Mouse (Mus musculus) frontal cortex, postnatal 14 days (tissue): ENCODE data around the gene Slc13a2.

Source experiments
- DNase-seq, 2 experiments: peaks; one replicate each; pipeline ENCODE4 v3.0.0; 2022; ENCODE audit warnings: low spot score in 2 of 2

Slc13a2 gene

DNA sequence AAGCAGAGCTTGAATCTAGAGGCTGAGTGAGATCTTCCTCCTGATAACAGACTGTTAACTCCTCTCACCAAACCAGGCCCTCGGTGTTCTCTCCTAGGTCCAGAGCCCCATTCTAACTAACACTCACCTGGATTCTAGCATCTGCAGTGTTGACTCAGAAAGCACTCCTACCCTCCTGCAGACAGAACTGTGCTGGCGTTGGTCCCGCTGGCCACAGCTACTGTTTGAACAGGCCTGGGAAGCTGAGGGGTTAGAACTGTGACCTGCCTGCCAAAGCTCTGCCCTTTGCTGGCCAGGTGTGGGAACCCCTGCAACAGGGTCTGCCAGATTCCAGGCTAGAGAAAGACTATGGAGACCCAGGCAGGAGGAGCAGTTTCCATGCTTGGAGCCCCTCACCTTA lies 29.3 kb downstream of the Slc13a2 start:
- no peak for DNase-seq

DNA sequence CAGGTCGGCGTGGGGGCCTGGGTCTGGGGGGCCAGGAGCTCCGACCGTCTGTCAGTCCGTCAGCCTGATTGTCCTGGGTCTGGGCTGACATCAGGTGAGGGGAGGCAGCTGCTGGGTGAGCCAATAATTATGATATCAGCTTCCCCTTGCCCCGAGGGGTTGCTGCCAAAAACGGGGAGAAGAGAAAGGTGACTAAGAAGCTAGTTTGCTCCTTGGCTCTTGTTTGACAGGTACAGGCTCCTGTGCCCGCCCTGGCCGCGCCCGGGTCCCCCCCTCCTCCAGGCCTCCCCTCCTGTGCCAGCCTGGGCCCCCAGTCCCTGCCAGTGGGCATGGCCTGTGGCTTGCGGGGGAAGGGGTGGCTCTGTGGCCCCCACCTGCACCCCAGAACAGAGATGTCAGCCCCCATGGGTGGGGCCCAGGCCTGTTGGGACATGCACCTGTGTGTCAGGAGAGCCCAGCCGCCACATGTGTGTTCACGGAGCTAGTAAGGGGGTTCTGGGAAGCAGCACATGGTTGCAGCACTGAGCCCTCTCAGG lies 35.4 kb downstream of the Slc13a2 start, which contains the start of gene Foxn1:
Gene Foxn1 (minus strand): TSS at position 51 of the 536 bp plus-strand sequence.
- no peak for DNase-seq

- no peak for DNase-seq
Observed at GRCm38 (mm10) chr11:78385776-78386175, 36.2 kb downstream of the Slc13a2 start.

- no peak for DNase-seq
Observed at GRCm38 (mm10) chr11:78382701-78383100, 39.3 kb downstream of the Slc13a2 start.

GRCm38 (mm10) chr11:78382286-78382685 lies 39.7 kb downstream of the Slc13a2 start:
- no peak for DNase-seq

GRCm38 (mm10) chr11:78380996-78381395 lies 41.0 kb downstream of the Slc13a2 start:
- DNase-seq, result no peak

DNA sequence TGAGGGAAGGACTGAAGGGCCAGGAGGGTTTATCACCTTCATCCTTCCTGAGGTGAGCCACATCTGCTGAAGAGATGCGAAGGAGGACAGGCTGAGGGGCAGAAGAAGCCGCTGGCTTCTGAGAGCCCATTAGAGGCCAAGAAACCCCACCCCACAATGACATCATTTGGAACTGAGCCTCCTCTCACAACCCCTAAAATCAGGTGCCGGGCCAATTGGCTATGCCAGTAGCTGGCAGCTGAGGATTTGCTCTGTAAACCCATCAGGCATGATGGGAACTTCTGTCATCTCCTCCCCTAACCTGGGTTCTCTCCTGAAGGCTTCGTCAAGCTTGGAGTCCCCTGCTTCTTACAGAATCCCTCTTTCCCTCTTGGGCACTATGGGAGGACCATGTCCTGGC lies 41.7 kb downstream of the Slc13a2 start:
- no peak for DNase-seq

- no peak for DNase-seq
Observed at GRCm38 (mm10) chr11:78377549-78378159, 44.4 kb downstream of the Slc13a2 start.

DNA sequence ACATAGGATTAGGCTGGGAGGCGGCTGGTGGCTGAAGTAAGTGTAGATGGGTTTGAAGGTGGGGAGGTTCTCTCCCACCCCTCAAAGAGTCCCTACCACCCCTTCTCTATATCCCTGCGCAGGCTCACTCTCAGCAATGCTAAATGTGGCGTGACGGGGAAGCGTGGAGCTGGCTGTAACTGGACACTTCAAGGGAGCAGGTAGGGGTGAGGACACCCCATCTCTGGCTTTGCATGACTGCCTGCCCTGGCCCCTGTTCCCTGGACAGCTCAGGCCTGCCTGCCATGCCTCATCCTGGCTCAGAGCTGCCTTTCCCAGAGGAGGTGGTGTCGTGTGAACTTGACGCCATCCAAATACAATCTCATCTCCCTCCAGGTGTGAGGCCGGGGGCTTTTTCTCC lies 47.9 kb downstream of the Slc13a2 start:
- no peak for DNase-seq

DNA sequence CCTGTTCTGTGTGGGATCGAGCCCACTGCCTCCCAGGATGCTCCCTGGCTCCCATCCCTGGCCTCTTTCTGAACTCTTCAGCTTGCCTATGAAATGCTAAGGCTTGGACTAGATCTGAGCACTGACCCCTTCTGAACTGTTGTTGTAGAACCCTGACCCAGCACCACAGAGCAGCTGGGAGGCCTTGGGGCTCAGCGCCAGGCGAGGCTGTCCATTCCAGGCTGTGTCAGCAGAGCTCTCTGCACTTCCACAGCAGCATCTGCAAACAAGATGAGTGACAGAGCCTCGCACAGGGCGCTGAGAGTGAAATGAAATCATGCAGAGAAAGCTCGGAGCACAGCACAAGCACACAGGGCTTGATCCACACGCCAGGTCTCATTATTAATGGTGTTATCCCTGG lies 49.4 kb downstream of the Slc13a2 start:
- no peak for DNase-seq

- no peak for DNase-seq
Observed at GRCm38 (mm10) chr11:78372166-78372565, 49.9 kb downstream of the Slc13a2 start.

- DNase-seq, result no peak
Observed at GRCm38 (mm10) chr11:78371711-78372110, 50.3 kb downstream of the Slc13a2 start.

GRCm38 (mm10) chr11:78370389-78370788 lies 51.6 kb downstream of the Slc13a2 start:
- DNase-seq, result no peak

DNA sequence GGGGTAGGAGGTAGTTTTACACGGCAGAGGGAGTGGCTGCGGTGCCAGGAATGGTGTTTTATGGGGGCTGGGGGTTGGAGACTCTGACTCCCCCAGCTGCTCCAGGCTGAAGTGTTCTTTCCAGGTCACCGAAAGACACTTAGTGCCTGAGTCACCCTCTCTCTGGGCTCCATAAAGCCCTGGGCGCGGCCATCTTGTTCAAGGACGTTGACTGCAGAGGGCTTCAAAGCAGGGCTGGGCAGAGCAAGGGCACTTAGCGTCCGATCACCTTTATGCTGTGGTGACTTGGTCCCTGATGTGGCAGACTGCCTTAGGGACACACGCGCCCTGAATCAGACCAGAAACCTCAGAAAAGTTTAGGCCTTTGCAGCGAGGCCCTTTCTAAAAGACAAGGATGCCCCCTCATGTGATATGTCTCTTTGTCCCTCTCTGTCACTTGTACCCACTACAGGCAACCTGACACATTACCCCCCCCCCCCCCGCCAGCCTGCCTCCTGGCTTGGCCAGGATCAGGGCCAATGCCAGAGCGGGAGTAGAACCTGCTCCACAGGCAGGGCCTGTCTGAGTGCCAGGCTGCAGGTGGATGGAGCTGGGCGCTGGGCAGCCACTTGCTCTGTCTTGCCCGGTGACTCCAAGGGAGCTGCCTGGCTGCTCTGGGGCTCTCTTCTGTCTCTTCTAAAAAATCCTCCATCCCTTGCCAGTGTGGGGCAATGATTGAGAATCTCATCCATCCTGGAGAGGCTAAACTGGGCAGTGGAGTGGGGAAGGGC lies 54.4 kb downstream of the Slc13a2 start:
- no peak for DNase-seq

DNA sequence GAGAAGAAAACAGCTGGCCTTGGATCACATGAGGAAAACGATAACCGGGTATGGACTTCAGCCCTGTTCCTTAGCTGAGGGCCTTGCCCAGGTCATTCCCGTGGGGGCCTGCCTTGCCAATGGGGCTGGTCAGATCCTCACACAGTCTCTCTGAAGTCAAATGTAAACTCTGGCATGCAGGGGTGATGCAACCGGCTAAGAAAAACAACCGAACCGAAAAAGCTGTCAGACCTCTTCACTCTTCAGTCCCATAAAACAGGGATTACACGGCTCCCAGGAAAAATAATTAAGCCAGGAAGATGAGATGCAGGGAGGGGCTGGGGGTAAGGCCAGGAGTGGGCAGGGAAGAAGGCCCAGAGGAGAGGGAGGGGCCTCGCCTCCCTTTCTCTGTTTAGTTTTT lies 57.9 kb downstream of the Slc13a2 start:
- DNase-seq, result no peak

DNA sequence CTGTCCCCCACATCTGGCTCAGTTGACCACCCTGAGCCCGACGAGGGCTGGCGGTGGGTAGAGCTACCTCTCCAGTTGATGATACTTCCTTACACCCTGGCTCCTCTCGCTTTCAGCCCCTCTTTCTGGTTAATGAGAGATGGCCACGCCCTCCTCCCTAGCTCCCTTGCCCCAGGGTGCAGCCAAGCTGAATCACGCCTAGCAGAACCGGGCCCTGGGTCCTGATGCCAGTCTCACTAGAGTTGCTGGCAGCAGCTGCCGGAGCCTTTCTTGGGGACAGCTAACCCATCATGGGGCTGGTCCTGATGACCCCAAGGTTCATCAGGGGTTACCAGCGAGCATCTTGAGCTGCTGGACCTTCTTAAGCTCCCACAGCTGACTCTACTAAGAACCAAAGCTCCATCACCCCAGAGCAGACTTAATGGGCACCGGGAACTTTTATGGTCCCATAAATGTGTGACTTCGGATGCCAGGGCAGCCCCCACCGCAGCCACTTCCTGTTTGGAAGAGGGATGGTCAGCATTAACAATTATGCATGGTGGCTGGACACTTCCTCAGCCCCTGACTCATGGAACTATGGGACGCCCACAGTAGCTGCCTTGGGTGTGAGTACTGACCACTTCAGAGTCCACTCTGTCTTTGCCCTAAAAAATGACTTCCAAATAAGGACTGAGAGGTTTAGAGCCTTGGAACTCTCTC lies 58.6 kb downstream of the Slc13a2 start:
- DNase-seq, result no peak

DNA sequence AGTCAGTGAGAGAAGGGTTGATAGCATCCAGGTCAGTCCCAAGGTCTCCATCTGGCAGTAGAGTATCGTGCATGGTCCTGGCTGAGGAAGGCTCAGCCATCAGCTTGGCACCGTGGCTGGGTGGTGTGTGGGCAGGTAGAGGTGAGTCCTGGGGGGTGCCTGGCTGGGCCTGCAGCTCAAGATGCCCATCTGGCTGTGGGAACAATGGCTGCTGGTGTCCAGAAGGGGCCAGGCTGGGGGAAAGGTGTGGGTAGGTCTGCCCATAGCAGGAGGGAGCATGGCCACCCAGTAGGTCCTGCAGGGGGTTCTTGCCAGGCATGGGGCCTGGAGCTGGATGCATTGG lies 61.3 kb downstream of the Slc13a2 start:
- DNase-seq, result no peak

DNA sequence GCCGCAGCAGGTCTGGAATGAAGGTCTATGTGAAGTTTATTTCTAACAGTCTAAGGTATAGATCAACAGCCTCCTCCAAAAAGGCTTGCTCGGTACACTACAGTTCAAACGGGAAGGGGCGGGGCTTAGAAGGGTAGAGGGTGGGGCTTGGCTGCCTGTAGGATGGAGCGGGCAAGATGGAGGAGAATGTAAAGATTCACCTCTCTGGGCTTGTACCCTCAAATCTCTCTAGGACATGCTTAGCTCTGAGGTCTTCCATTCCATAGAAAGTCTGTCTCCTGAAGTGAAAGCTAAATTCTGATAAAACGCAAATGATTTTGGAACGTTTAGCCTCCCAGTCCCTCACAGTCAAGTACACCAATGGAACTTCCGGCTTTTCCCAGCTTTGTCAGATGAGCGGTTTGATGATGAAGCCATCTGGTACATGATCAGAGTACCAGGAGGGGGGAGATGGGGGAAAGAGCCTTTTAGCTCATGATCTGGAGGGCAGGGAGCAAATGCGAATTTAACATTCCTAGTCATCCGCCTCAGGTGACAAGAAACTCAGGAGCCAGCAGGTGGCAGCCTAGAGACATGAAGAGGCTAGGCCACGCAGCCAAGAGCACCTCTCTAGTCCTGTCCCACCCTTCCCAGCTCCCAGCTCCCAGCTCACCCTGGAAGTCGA lies 61.8 kb downstream of the Slc13a2 start:
- DNase-seq, result peak in 1 of 2 experiments; percentile 56

DNA sequence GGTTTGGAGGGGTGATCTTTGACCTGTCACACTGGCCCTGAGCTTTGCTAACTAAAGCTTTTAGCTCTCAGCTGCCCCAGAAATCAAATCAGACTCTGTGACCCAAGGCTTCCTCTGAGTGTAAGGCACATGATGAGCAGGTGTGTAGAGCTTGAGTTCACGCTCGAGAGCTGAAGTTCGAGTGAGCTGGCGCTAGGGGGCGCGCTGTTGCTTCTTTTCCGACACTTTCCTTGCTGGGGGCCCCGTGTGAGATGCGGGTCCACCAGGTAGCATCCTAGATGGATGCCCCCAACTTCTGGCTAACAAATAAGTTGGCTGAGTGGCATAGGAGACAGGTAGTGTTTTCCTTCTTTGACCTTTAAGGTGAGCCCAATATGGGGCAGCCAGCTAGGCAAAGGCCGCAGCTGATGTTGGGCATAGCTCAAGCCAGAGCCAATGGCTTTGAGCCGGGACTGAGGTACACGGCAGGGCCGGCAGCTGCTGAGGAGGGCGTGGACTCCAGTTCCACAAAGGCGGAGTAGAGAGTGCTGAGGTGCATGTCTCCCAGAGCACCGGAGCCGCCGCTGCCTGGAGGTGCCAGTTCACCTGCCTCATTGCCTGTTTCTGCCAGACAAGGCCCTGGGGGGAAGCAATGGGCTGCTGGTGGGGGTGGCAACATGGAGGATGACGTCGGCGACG lies 63.5 kb downstream of the Slc13a2 start:
- peak in 1 of 2 experiments; percentile 41 for DNase-seq

- peak in 1 of 2 experiments; percentile 39 for DNase-seq
Observed at GRCm38 (mm10) chr11:78355471-78356238, 66.4 kb downstream of the Slc13a2 start.

GRCm38 (mm10) chr11:78354905-78355304 lies 67.1 kb downstream of the Slc13a2 start:
- no peak for DNase-seq
